Mouse (Mus musculus) liver, embryonic 11.5 days (tissue): ENCODE data around the gene Nme3. TPM values are rescaled to one million over a fixed set of nuclear protein-coding genes. Genes with fewer than 3 reads are reported as not detected.

Experiments used
- ATAC-seq: fragments of 200-750 bp; cut with Nextera tagmentation; replicated peaks from 2 replicates; pipeline ENCODE4 v1.8.0; 2017; ENCODE audit warnings: moderate number of reproducible peaks, mild to moderate bottlenecking, moderate TSS enrichment, moderate library complexity; ENCODE audit not compliant: low FRiP score
- DNase-seq: peaks from one replicate; pipeline ENCODE4 v3.0.0-alpha.2; 2017; ENCODE audit warnings: low spot score
- H3K27ac ChIP-seq: fragments of 300-500 bp; sonication (generic); 2 replicates; pipeline ENCODE4 v1.5.1; 2014; ENCODE audit warnings: mild to moderate bottlenecking, low read depth, low read length, control low read depth
- H3K27me3 ChIP-seq: fragments of 300-500 bp; sonication (generic); replicated peaks from 2 replicates; pipeline ENCODE4 v1.6.1; 2014; ENCODE audit warnings: low read length, mixed read lengths; ENCODE audit not compliant: control insufficient read depth, insufficient read depth
- H3K36me3 ChIP-seq: fragments of 300-500 bp; sonication (generic); 2 replicates; pipeline ENCODE4 v1.6.1; 2014; ENCODE audit warnings: mild to moderate bottlenecking, low read length, moderate library complexity, mixed read lengths; ENCODE audit not compliant: control insufficient read depth, insufficient read depth
- H3K4me1 ChIP-seq: fragments of 300-500 bp; sonication (generic); replicated peaks from 2 replicates; pipeline ENCODE4 v1.6.1; 2014; ENCODE audit warnings: low read length, mixed read lengths; ENCODE audit not compliant: control insufficient read depth, insufficient read depth
- H3K4me2 ChIP-seq: fragments of 300-500 bp; sonication (generic); 2 replicates; pipeline ENCODE4 v1.6.1; 2014; ENCODE audit warnings: mild to moderate bottlenecking, control low read depth, moderate library complexity
- H3K4me3 ChIP-seq: fragments of 300-500 bp; sonication (generic); 2 replicates; pipeline ENCODE4 v1.5.1; 2014; ENCODE audit warnings: low read depth, low read length, control low read depth
- H3K9ac ChIP-seq: fragments of 300-500 bp; sonication (generic); 2 replicates; pipeline ENCODE4 v1.6.1; 2014; ENCODE audit warnings: low read depth, low read length, control low read depth
- H3K9me3 ChIP-seq: fragments of 300-500 bp; sonication (generic); 2 replicates; pipeline ENCODE4 v1.6.1; 2016; ENCODE audit warnings: low read length, inconsistent platforms, mixed read lengths; ENCODE audit not compliant: control insufficient read depth
- WGBS: fragments of 180-500 bp; shearing (Covaris S2); extraction: QIAGEN DNeasy Blood & Tissue Kit; methylation state at CpG from one replicate; pipeline ENCODE4 v1.1.7; 2014; 5-methylcytosine and 5-hydroxymethylcytosine counted together
- polyA plus RNA-seq: library from polyadenylated mRNA; unstranded; fragments of >200 nt; fragmentation: Nextera tagmentation; extraction: Ambion mirVana; gene quantifications from 2 replicates; pipeline ENCODE4 v1.2.1, GENCODE M21; 2014

Gene Nme3
- polyA plus RNA-seq, 1 experiment from 2014 or later: 70.5 TPM

DNA sequence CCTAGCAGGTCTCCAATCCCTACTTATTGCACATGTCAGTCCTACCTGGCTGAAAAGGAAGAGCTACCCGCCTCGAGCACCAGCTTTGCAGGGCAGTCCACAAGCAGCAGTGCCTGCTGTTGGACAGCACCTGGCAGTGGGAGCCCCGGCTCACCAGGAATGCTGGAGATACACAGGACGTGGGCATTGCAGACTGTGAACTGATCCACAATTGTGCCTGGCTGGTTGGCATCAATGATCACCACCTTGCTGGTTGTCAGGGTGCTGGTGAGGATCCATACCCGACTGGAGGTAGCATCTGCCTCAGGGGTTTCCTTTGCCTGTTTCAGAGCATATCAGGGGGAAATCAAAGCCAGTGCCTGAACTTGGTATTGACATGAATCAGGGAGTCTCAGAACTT is 5.8 kb downstream of the Nme3 start:
- ATAC-seq: no peak
- H3K4me3 ChIP-seq: no peak overlapping the region
- no peak overlapping the region for H3K9ac ChIP-seq
- peak overlapping the region; percentile 52 for H3K4me2 ChIP-seq
- peaks cover 27% of the 10 kb centered on the region for H3K4me1 ChIP-seq
- H3K27ac ChIP-seq: no peak overlapping the region; the same call in 1 of the 2 replicates
- 89% methylated on average over 5 of the region's 5 CpGs for WGBS
- no peaks in the 10 kb centered on the region for H3K27me3 ChIP-seq
- H3K9me3 ChIP-seq: no peaks in the 10 kb centered on the region
- H3K36me3 ChIP-seq: peaks cover 74% of the 10 kb centered on the region
- no peak for DNase-seq

DNA sequence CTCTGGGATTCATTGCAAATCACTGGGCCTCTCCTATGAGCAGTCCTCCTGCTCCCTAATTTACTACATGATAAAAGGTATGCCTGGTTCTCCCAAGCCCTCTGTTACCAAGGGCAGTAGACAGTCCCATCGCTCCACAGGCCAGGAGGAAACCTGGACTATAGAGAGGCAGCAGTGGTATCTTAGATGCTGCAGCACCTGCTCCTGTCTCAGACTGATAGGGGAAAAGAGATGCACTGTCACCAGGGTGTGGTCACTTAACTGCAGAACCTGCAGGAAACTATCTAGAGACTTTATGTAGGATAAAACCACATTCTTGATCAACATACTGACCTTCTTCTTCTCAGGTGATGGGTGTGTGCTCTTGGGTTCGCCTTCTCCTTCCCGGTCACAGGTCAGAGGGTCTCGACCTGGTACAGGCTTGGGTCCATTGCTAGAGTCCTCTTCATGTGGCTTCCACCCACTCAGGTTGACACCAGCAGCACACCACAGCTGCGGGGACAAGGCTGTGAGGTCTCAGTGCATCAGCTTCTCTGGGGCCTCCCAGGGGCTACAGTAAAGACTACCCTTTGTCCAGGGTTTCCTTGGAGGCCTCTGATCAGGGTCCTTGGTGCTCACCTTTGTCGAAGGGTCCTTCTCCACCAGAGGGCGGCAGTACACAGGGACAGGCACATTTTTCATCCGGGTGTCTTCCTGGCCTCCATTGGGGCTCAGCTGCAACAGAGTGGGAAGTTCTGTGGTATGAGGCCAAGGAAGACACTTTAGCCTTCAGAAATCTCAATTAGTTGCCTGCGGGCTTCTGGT is 6.6 kb downstream of the Nme3 start:
- H3K36me3 ChIP-seq: peaks cover 69% of the 10 kb centered on the region
- no peaks in the 10 kb centered on the region for H3K9me3 ChIP-seq
- WGBS: 55% methylated on average over 9 of the region's 9 CpGs
- H3K27me3 ChIP-seq: no peaks in the 10 kb centered on the region
- H3K27ac ChIP-seq: peak overlapping the region; percentile 92
- peak; percentile 97 for ATAC-seq
- peak overlapping the region; percentile 52 for H3K4me2 ChIP-seq
- peak overlapping the region; percentile 17; the same call in 1 of the 2 replicates for H3K9ac ChIP-seq
- H3K4me3 ChIP-seq: no peak overlapping the region
- H3K4me1 ChIP-seq: peaks cover 20% of the 10 kb centered on the region
- DNase-seq: no peak

DNA sequence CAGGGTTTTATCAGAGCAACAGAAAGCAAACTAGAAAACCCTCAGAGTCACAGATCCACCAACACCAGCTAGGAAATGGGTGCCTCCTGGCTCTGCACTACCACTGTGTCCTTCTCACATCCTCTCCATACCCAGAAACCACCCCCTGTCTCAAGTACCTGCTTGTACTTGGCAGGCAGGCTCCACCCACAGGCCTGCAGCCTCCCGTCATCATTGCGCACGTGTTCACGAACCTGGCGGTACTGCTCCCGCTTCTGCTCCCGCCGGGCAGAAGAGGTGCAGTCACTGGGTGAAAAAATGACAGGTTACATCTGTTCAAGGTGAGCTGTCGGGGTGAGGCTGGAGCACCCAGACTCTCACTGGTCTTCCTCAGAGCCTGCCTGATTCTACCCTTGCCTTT is 7.5 kb downstream of the Nme3 start:
- WGBS: 90% methylated on average over 9 of the region's 9 CpGs
- H3K4me2 ChIP-seq: no peak overlapping the region
- peaks cover 64% of the 10 kb centered on the region for H3K36me3 ChIP-seq
- no peak for DNase-seq
- H3K27ac ChIP-seq: peak overlapping the region; percentile 92
- H3K4me1 ChIP-seq: peaks cover 18% of the 10 kb centered on the region
- no peaks in the 10 kb centered on the region for H3K27me3 ChIP-seq
- no peak for ATAC-seq
- H3K9ac ChIP-seq: peak overlapping the region; percentile 17; the same call in 1 of the 2 replicates
- no peaks in the 10 kb centered on the region for H3K9me3 ChIP-seq
- H3K4me3 ChIP-seq: no peak overlapping the region

DNA sequence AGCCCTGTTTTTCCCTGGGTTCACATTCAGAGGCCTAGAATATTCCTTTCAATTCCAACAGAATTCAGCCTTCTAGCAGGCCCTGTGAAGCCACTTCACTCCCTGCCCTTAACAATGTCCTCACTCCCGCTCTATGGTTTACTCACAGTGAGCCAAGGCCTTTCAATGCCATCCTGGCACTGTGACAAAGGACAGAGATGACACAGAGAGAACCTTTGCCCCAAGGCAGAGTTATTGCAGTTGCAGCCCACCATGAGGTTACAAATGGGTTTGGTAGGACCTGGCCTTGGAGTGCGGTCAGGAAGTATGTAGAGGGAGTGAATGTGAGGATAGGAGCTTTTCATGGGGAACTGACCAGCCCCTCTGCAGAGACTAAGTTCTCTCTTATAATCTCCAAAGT is 11.3 kb downstream of the Nme3 start:
- Histone ChIP-seq H3K27ac (no peak overlapping the region), H3K9me3 (no peaks in the 10 kb centered on the region), H3K27me3 (no peaks in the 10 kb centered on the region), H3K36me3 (peaks cover 47% of the 10 kb centered on the region), H3K9ac (no peak overlapping the region), H3K4me3 (no peak overlapping the region), H3K4me1 (peaks cover 10% of the 10 kb centered on the region), H3K4me2 (no peak overlapping the region)
- ATAC-seq: no peak
- DNase-seq: no peak
- whole genome bisulfite sequencing: 96% methylated on average over 2 of the region's 2 CpGs

DNA sequence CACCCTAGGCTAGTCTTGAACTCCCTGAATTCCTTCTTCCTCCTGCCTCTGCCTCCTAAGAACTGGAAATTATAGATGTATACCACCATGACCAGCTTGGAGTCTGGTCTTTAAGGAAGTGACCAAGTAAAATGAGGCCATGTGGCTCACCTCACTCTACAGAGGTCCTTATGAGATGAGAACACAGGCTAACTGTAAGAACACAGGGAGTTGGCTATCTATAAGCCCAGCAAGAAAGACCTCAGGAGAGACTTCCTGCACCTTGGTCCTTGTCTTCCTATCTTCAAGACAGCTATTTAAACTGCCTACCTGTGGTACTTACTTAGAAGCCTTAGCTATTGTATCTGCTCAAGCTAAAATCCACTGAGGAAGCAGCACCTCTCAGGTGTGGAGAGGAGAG is 17.7 kb downstream of the Nme3 start:
- DNase-seq (no peak), ATAC-seq (no peak)
- H3K36me3 ChIP-seq: peaks cover 69% of the 10 kb centered on the region

DNA sequence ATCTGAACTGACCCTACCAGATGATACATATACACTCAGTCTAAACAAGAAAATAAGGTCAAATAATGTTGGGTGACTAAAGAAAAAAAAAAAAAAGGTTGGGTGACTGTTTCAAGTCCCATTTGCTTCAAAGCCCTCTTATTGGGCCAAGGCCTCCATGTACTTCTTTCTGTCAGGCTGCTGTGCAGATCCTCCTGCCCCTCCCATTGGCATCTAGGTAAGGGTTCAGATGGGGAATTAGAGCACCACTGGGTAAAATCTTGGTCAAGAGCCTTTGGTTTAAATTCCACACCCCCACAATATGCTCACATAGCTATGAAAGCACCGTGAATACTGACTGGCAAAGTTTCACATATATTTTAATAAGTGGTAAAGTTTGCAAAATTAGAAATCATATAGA is 26.9 kb downstream of the Nme3 start:
- no peak overlapping the region for H3K4me3 ChIP-seq
- H3K27me3 ChIP-seq: no peaks in the 10 kb centered on the region
- H3K4me1 ChIP-seq: no peaks in the 10 kb centered on the region
- no peak overlapping the region for H3K27ac ChIP-seq
- peaks cover 52% of the 10 kb centered on the region for H3K36me3 ChIP-seq
- no peaks in the 10 kb centered on the region for H3K9me3 ChIP-seq
- H3K9ac ChIP-seq: no peak overlapping the region
- H3K4me2 ChIP-seq: no peak overlapping the region
- DNase-seq (no peak), ATAC-seq (no peak)
- WGBS: 89% methylated on average over 1 of the region's 1 CpGs

More for the DNA sequence above, 17.7 kb downstream of the Nme3 start:
- Histone ChIP-seq H3K9me3 (no peaks in the 10 kb centered on the region), H3K27ac (no peak overlapping the region), H3K27me3 (no peaks in the 10 kb centered on the region), H3K4me3 (no peak overlapping the region), H3K4me1 (no peaks in the 10 kb centered on the region), H3K9ac (no peak overlapping the region), H3K4me2 (no peak overlapping the region)

DNA sequence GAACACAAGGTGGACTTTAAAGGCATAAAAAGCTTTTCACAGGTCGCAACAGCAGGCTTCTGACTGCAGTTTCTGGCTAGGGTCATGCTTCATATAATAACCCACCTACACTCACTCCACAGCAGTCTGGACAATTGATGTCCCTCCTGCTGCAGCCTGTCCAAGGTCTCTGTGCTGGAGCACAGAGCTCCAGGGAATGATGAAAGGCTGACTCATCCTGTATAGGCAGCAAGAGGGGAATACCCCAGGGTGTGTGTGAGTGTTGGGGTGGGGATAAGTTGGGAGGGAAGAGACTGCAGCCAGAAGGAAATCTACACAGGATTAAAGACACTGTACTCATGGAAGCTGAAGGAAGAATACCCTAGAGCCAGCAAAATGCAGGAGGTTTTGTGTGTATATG is 33.2 kb downstream of the Nme3 start:
- no peak overlapping the region for H3K9ac ChIP-seq
- no peak overlapping the region for H3K27ac ChIP-seq
- no peaks in the 10 kb centered on the region for H3K9me3 ChIP-seq
- peaks cover 9% of the 10 kb centered on the region for H3K4me1 ChIP-seq
- 92% methylated on average over 1 of the region's 1 CpGs for WGBS
- ATAC-seq (no peak), DNase-seq (no peak)
- no peak overlapping the region for H3K4me3 ChIP-seq
- H3K27me3 ChIP-seq: no peaks in the 10 kb centered on the region
- peaks cover 17% of the 10 kb centered on the region; the same call in 1 of the 2 replicates for H3K36me3 ChIP-seq
- H3K4me2 ChIP-seq: no peak overlapping the region

DNA sequence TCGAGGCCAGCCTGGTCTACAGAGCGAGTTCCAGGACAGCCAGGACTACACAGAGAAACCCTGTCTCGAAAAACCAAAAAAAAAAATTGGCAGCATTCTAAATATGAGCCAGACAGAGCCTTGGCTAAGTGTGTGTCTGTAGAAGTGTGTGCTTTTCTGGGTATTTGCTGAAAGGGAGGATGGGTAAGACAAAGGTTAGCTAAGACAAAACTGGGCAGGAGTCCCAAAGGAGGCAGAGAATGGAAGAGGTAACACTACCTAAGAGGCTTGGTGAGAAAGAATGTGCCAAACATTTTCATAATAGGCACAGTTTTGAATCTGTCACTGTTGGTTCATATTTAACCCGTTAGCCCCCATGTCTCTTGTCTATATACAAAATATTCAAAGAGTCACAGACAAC is 36.1 kb downstream of the Nme3 start:
- Histone ChIP-seq H3K27me3 (no peaks in the 10 kb centered on the region), H3K4me2 (no peak overlapping the region), H3K36me3 (peaks cover 9% of the 10 kb centered on the region; the same call in 1 of the 2 replicates), H3K4me3 (no peak overlapping the region), H3K4me1 (peaks cover 24% of the 10 kb centered on the region), H3K9ac (no peak overlapping the region), H3K27ac (no peak overlapping the region), H3K9me3 (no peaks in the 10 kb centered on the region)
- ATAC-seq (no peak), DNase-seq (no peak)
- WGBS: 91% methylated on average over 4 of the region's 4 CpGs

DNA sequence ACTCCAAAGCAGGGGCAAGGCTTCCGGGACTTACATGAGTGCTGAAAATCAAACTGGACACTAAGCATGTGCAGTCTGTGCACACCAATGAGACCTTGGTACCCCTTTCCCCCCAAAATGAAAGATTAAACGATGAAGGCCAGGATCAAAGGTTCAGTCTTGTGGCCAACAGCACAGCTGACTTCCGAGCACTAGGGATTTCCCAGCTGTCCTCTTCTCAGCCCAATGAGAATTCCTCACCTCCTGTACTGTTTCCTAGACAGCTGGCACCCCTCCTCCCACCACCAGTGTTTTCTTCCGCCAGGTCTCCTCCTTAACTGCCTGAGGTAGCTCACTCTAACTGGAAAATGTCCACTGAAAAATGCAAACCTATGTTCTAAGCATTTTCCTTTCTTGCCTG is 36.9 kb downstream of the Nme3 start:
- ATAC-seq (no peak), DNase-seq (no peak)
- no peak overlapping the region for H3K4me2 ChIP-seq
- H3K27ac ChIP-seq: no peak overlapping the region
- no peaks in the 10 kb centered on the region for H3K9me3 ChIP-seq
- no peaks in the 10 kb centered on the region for H3K27me3 ChIP-seq
- H3K4me3 ChIP-seq: no peak overlapping the region
- peaks cover 5% of the 10 kb centered on the region; the same call in 1 of the 2 replicates for H3K36me3 ChIP-seq
- H3K9ac ChIP-seq: no peak overlapping the region
- 88% methylated on average over 4 of the region's 4 CpGs for WGBS
- H3K4me1 ChIP-seq: peaks cover 24% of the 10 kb centered on the region
